In genomic region chr11:101465869-101466551, GRCm38 (mm10) we compare ENCODE assay signal across 8 mouse cellular contexts. TPM values are rescaled to one million over a fixed set of nuclear protein-coding genes. Genes with fewer than 3 reads are reported as not detected.
A peak's percentile ranks its signal among the peaks of the same experiment; 100 is the strongest.
DNase-seq lines count a peak whose midpoint lies in the region; ATAC-seq and TF ChIP-seq lines count a peak whose summit lies in the region.

TSS of gene Vat1 (minus strand) at chr11:101466230.

- no peaks in the 10 kb centered on the region for H3K9me3 ChIP-seq in ES-E14 (ENCODE audit: control insufficient read depth, insufficient read depth, low read depth, low read length)
- H3K9me3 ChIP-seq in forebrain, postnatal 0 days (ENCODE audit: low read length) = no peaks in the 10 kb centered on the region
- no peaks in the 10 kb centered on the region for H3K9me3 ChIP-seq in hindbrain, embryonic 12.5 days (replicated peaks)

- H3K4me2 ChIP-seq in forebrain, postnatal 0 days (ENCODE audit: low read depth) = peak within 1 kb of the TSS; percentile 85
- peak within 1 kb of the TSS; percentile 83 for H3K4me2 ChIP-seq in hindbrain, embryonic 12.5 days (replicated peaks)

- in situ Hi-C loops in ES-E14 (cut with MboI; ENCODE audit: low sequenced_read_pairs in 2 of 2, unreplicated experiment in 2 of 2) = no loop called here

- no peak for TF ChIP-seq CTCF in forebrain, postnatal 0 days (IDR thresholded peaks at IDR 0.05; ENCODE audit: low read depth)

- peak within 1 kb of the TSS; percentile 82 for H3K27ac ChIP-seq in ES-E14 (ENCODE audit: insufficient read depth, low read depth, low read length, poor library complexity, severe bottlenecking)
- peak within 1 kb of the TSS; percentile 88 for H3K27ac ChIP-seq in brown adipose tissue, adult 24 weeks (replicated peaks; ENCODE audit: low read depth, low read length)
- H3K27ac ChIP-seq in forebrain, postnatal 0 days (ENCODE audit: low read depth, low read length) = peak within 1 kb of the TSS; percentile 78
- H3K27ac ChIP-seq in hindbrain, embryonic 12.5 days = peak within 1 kb of the TSS; percentile 94

- DNase-seq in ES-E14 (ENCODE audit: low read depth, low spot score) = no peak
- DNase-seq in forebrain, postnatal 0 days = peak; percentile 81
- peak; percentile 38 to 42 for DNase-seq in layer of hippocampus, postnatal 25 days (ENCODE audit: extremely low spot score in 1 of 2, low spot score in 1 of 2)
- DNase-seq in lung, postnatal 36 days = peak; percentile 85
- DNase-seq in retina, embryonic 14.5 days (ENCODE audit: low spot score) = peak; percentile 76
- peak; percentile 69 to 73 for DNase-seq in thymus, postnatal 36 days

- peak within 1 kb of the TSS; percentile 74 for H3K9ac ChIP-seq in ES-E14 (ENCODE audit: insufficient read depth, low read depth, low read length, poor library complexity, severe bottlenecking)
- peak within 1 kb of the TSS; percentile 70 for H3K9ac ChIP-seq in forebrain, postnatal 0 days
- peak within 1 kb of the TSS; percentile 91 for H3K9ac ChIP-seq in hindbrain, embryonic 12.5 days

- no peaks in the 10 kb centered on the region for H3K27me3 ChIP-seq in forebrain, postnatal 0 days (ENCODE audit: insufficient read depth, low read length)
- H3K27me3 ChIP-seq in hindbrain, embryonic 12.5 days = no peaks in the 10 kb centered on the region

- WGBS in forebrain, postnatal 0 days = 1% methylated on average over 53 of the region's 60 CpGs
- 1% methylated on average over 60 of the region's 60 CpGs for WGBS in hindbrain, embryonic 12.5 days

- H3K4me3 ChIP-seq in ES-E14 (ENCODE audit: insufficient read depth in 1 of 2, low read depth in 1 of 2, low read length in 2 of 2, poor library complexity in 1 of 2, severe bottlenecking in 1 of 2) = peak within 1 kb of the TSS; percentile 77 to 79
- peak within 1 kb of the TSS; percentile 91 for H3K4me3 ChIP-seq in brown adipose tissue, adult 24 weeks (ENCODE audit: insufficient read depth, low read depth, low read length)
- H3K4me3 ChIP-seq in forebrain, postnatal 0 days (ENCODE audit: low read depth, low read length) = peak within 1 kb of the TSS; percentile 78
- peak within 1 kb of the TSS; percentile 92 for H3K4me3 ChIP-seq in hindbrain, embryonic 12.5 days

- peak; percentile 65 for ATAC-seq in forebrain, postnatal 0 days
- ATAC-seq in hindbrain, embryonic 12.5 days (ENCODE audit: low FRiP score) = peak; percentile 45

- H3K4me1 ChIP-seq in ES-E14 (ENCODE audit: control insufficient read depth in 2 of 2, insufficient read depth in 2 of 2, low read length in 2 of 2, poor library complexity in 1 of 2) = peaks cover 11 to 29% of the 10 kb centered on the region in 2 experiments
- H3K4me1 ChIP-seq in brown adipose tissue, adult 24 weeks (ENCODE audit: control insufficient read depth, insufficient read depth, insufficient read length, low read length) = peaks cover 8% of the 10 kb centered on the region; the same call in 1 of the 2 replicates
- H3K4me1 ChIP-seq in forebrain, postnatal 0 days (ENCODE audit: insufficient read depth) = peaks cover 14% of the 10 kb centered on the region
- peaks cover 66% of the 10 kb centered on the region for H3K4me1 ChIP-seq in hindbrain, embryonic 12.5 days

- peaks cover 14% of the 10 kb centered on the region for H3K36me3 ChIP-seq in ES-E14 (ENCODE audit: control insufficient read depth, insufficient read depth, low read length, poor library complexity, severe bottlenecking)
- peaks cover 22% of the 10 kb centered on the region for H3K36me3 ChIP-seq in forebrain, postnatal 0 days (ENCODE audit: insufficient read depth)
- peaks cover 24% of the 10 kb centered on the region for H3K36me3 ChIP-seq in hindbrain, embryonic 12.5 days

TF ChIP-seq in ES-E14, 5 proteins besides CTCF, POLR2A, EP300 and RAD21:
- no peak for TF ChIP-seq ZNF384 (IDR thresholded peaks at IDR 0.05; ENCODE audit: low read depth, low read length)
- TF ChIP-seq HCFC1 (IDR thresholded peaks at IDR 0.05; ENCODE audit: borderline replicate concordance, insufficient read depth, low read length) = no peak
- TF ChIP-seq MAFK (IDR thresholded peaks at IDR 0.05; ENCODE audit: insufficient read depth, low read depth, low read length) = no peak
- TF ChIP-seq CHD2 (IDR thresholded peaks at IDR 0.05; ENCODE audit: low read depth, low read length) = no peak
- TF ChIP-seq ZC3H11A (IDR thresholded peaks at IDR 0.05; ENCODE audit: borderline replicate concordance, low read depth, low read length) = no peak

RNA-seq across cellular contexts. Expression of gene Vat1, which starts in this region (rescaled TPM):
- 41.9 and 57.5 TPM in 2 replicates for total RNA-seq in ES-E14 (2012; rRNA removed)
- 16.0 and 22.4 TPM in 2 replicates for polyA plus RNA-seq in brown adipose tissue, adult 24 weeks (2012; ENCODE audit: insufficient read depth, insufficient read length, missing spikeins)
- total RNA-seq in forebrain, postnatal 0 days (2014; rRNA removed) = 131 and 174 TPM in 2 replicates
- polyA plus RNA-seq in forebrain, postnatal 0 days (2015; fragmentation: Nextera tagmentation; extraction: Ambion mirVana) = 73.3 and 92.7 TPM in 2 replicates
- 94.8 and 95.7 TPM in 2 replicates for polyA plus RNA-seq in hindbrain, embryonic 12.5 days (2016; fragmentation: Nextera tagmentation; extraction: Ambion mirVana)
- total RNA-seq in layer of hippocampus, postnatal 25 days (2021) = 10 to 100 TPM; 33.2 to 36.0 TPM
